Mouse (Mus musculus): ENCODE measurements at regions not wholly inside any gene's neighbourhood (a gene's known extent, or its start where the extent isn't known, plus 50 kb on each side); places are given as distances from the start of the nearest gene placed in this dataset.
"Not testable (repeated sequence)": the region's sequence is repeated elsewhere in the genome, so short reads cannot be mapped to it uniquely, and the experiment has no call there.

- H3K9me3 ChIP-seq (replicated peaks; ENCODE audit: low read length) = peaks cover 6% of the 10 kb centered on the region
- no peak overlapping the region for H3K4me2 ChIP-seq (ENCODE audit: insufficient read depth, low read depth, poor library complexity, severe bottlenecking)
- no peak overlapping the region for H3K4me3 ChIP-seq (replicated peaks in 1 of 3; ENCODE audit: low read depth in 2 of 3, low read length in 2 of 3, poor library complexity in 1 of 3)
- TF ChIP-seq PAX5 (IDR thresholded peaks at IDR 0.05; ENCODE audit: low read length) = no peak
- TF ChIP-seq TCF12 (IDR thresholded peaks at IDR 0.05; ENCODE audit: low read depth, low read length) = no peak
- no peak for TF ChIP-seq GABPA (IDR thresholded peaks at IDR 0.05; ENCODE audit: insufficient replicate concordance, low read depth, low read length)
- TF ChIP-seq ZC3H11A (IDR thresholded peaks at IDR 0.05; ENCODE audit: low read depth, low read length) = no peak
- no peak for TF ChIP-seq E2F4 (IDR thresholded peaks at IDR 0.05; ENCODE audit: insufficient replicate concordance, low read depth, low read length)
- no peak for TF ChIP-seq HCFC1 (IDR thresholded peaks at IDR 0.05; ENCODE audit: low read depth, low read length)
- no peak for TF ChIP-seq SIN3A (IDR thresholded peaks at IDR 0.05; ENCODE audit: low read length)
- TF ChIP-seq MAFK (IDR thresholded peaks at IDR 0.05; ENCODE audit: insufficient replicate concordance, low read length) = no peak
- no peak for TF ChIP-seq USF1 (IDR thresholded peaks at IDR 0.05; ENCODE audit: low read depth, low read length)
- no peak for TF ChIP-seq CHD2 (IDR thresholded peaks at IDR 0.05; ENCODE audit: low read length)
- TF ChIP-seq SMC3 (IDR thresholded peaks at IDR 0.05; ENCODE audit: low read depth, low read length) = no peak
- TF ChIP-seq USF2 (conservative IDR thresholded peaks at IDR 0.05; ENCODE audit: low read depth, low read length) = no peak
- TF ChIP-seq MAX (IDR thresholded peaks at IDR 0.05; ENCODE audit: low read length) = no peak
- no peak for TF ChIP-seq NELFE (IDR thresholded peaks at IDR 0.05; ENCODE audit: low read depth, low read length)
- no peak for TF ChIP-seq POLR2A (IDR thresholded peaks at IDR 0.05; ENCODE audit: low read depth, low read length)
- TF ChIP-seq MXI1 (IDR thresholded peaks at IDR 0.05; ENCODE audit: low read depth, low read length) = no peak
- TF ChIP-seq NRF1 (IDR thresholded peaks at IDR 0.05; ENCODE audit: low read depth, low read length) = no peak
- no peak for TF ChIP-seq JUND (conservative IDR thresholded peaks at IDR 0.05; ENCODE audit: low read depth, low read length)
- TF ChIP-seq MYC (IDR thresholded peaks at IDR 0.05; ENCODE audit: low read depth, low read length) = no peak
- H3K36me3 ChIP-seq (replicated peaks in 1 of 2; ENCODE audit: control insufficient read depth in 1 of 2, insufficient read depth in 1 of 2, low read length in 1 of 2) = no peaks in the 10 kb centered on the region
- no peaks in the 10 kb centered on the region for H3K4me1 ChIP-seq (ENCODE audit: control insufficient read depth in 1 of 2, insufficient read depth in 2 of 2)
- no peak for DNase-seq (ENCODE audit: extremely low read depth)
- in situ Hi-C loops (cut with MboI; ENCODE audit: low pct_ligation_motif_present, low pct_unique_long_range_greater_than_20kb, low sequenced_read_pairs) (no loop called here), dilution Hi-C loops (cut with MboI; ENCODE audit: extremely low pct_ligation_motif_present, extremely low pct_unique_long_range_greater_than_20kb, low sequenced_read_pairs) (no loop called here)
- H3K27me3 ChIP-seq (replicated peaks) = peaks cover 5% of the 10 kb centered on the region
- H3K79me2 ChIP-seq (replicated peaks; ENCODE audit: control insufficient read depth, extremely low read depth, insufficient read depth, poor library complexity, severe bottlenecking) = no peaks in the 10 kb centered on the region
- H3K27ac ChIP-seq (ENCODE audit: insufficient read depth, low read depth) = no peak overlapping the region
- no peak overlapping the region for H3K9ac ChIP-seq (ENCODE audit: insufficient read depth, low read depth)
These were observed 53.4 kb upstream of the Castor2 start for GRCm38 (mm10) chr5:134046086-134046485.

- H3K9me3 ChIP-seq (replicated peaks; ENCODE audit: low read length); H3K4me1 ChIP-seq (ENCODE audit: control insufficient read depth in 1 of 2, insufficient read depth in 2 of 2); H3K79me2 ChIP-seq (replicated peaks; ENCODE audit: control insufficient read depth, extremely low read depth, insufficient read depth, poor library complexity, severe bottlenecking); in situ Hi-C loops (cut with MboI; ENCODE audit: low pct_ligation_motif_present, low pct_unique_long_range_greater_than_20kb, low sequenced_read_pairs); H3K9ac ChIP-seq (ENCODE audit: insufficient read depth, low read depth); H3K36me3 ChIP-seq (replicated peaks in 1 of 2; ENCODE audit: control insufficient read depth in 1 of 2, insufficient read depth in 1 of 2, low read length in 1 of 2); H3K27ac ChIP-seq (ENCODE audit: insufficient read depth, low read depth); H3K4me3 ChIP-seq (replicated peaks in 1 of 3; ENCODE audit: low read depth in 2 of 3, low read length in 2 of 3, poor library complexity in 1 of 3); H3K4me2 ChIP-seq (ENCODE audit: insufficient read depth, low read depth, poor library complexity, severe bottlenecking); H3K27me3 ChIP-seq (replicated peaks); dilution Hi-C loops (cut with MboI; ENCODE audit: extremely low pct_ligation_motif_present, extremely low pct_unique_long_range_greater_than_20kb, low sequenced_read_pairs); DNase-seq (ENCODE audit: extremely low read depth): not testable (repeated sequence)
These were observed 56.6 kb upstream of the Castor2 start for GRCm38 (mm10) chr5:134042938-134043337.

Measured in CH12.LX (cell line).